Mouse (Mus musculus) kidney, postnatal 0 days (tissue): Measurements from ENCODE around the gene Rxylt1. TPM values are rescaled to one million over a fixed set of nuclear protein-coding genes. Genes with fewer than 3 reads are reported as not detected.
A peak's percentile ranks its signal among the peaks of the same experiment; 100 is the strongest.

Source experiments
- ATAC-seq: fragments of 200-750 bp; cut with Nextera tagmentation; replicated peaks from 2 replicates; pipeline ENCODE4 v1.8.0; 2017; ENCODE audit warnings: low read depth, moderate number of reproducible peaks, moderate TSS enrichment, moderate library complexity; ENCODE audit not compliant: low FRiP score
- DNase-seq: peaks from one replicate; pipeline ENCODE4 v3.0.0-alpha.2; 2016; ENCODE audit warnings: low spot score
- H3K27ac ChIP-seq: fragments of 300-500 bp; sonication (generic); 2 replicates; pipeline ENCODE4 v1.5.1; 2014; ENCODE audit warnings: mild to moderate bottlenecking
- H3K27me3 ChIP-seq: fragments of 300-500 bp; sonication (generic); 2 replicates; pipeline ENCODE4 v1.6.1; 2014; ENCODE audit warnings: low read length, mixed read lengths; ENCODE audit not compliant: insufficient read depth
- H3K36me3 ChIP-seq: fragments of 300-500 bp; sonication (generic); 2 replicates; pipeline ENCODE4 v1.6.1; 2014; ENCODE audit warnings: low read length, mixed read lengths; ENCODE audit not compliant: insufficient read depth
- H3K4me1 ChIP-seq: fragments of 300-500 bp; sonication (generic); replicated peaks from 2 replicates; pipeline ENCODE4 v1.6.1; 2014; ENCODE audit warnings: antibody characterized with exemption, low read length, mixed read lengths; ENCODE audit not compliant: insufficient read depth
- H3K4me2 ChIP-seq: fragments of 300-500 bp; sonication (generic); 2 replicates; pipeline ENCODE4 v1.6.1; 2014; ENCODE audit warnings: mild to moderate bottlenecking, low read length, moderate library complexity, mixed read lengths
- H3K4me3 ChIP-seq: fragments of 300-500 bp; sonication (generic); replicated peaks from 2 replicates; pipeline ENCODE4 v1.5.1; 2014; ENCODE audit warnings: low read depth, low read length
- H3K9ac ChIP-seq: fragments of 300-500 bp; sonication (generic); 2 replicates; pipeline ENCODE4 v1.6.1; 2014; ENCODE audit warnings: low read depth, low read length
- H3K9me3 ChIP-seq: fragments of 300-500 bp; sonication (generic); replicated peaks from 2 replicates; pipeline ENCODE4 v1.6.1; 2016; ENCODE audit warnings: low read length, inconsistent platforms, mixed read lengths
- CTCF ChIP-seq: IDR thresholded peaks from 2 replicates; pipeline ENCODE4 v1.5.1; 2016; ENCODE audit warnings: antibody characterized with exemption, low read depth, mild to moderate bottlenecking, moderate library complexity
- WGBS: fragments of 180-500 bp; shearing (Covaris S2); extraction: QIAGEN DNeasy Blood & Tissue Kit; methylation state at CpG from one replicate; pipeline ENCODE4 v1.1.7; 2014; 5-methylcytosine and 5-hydroxymethylcytosine counted together
- polyA plus RNA-seq: library from polyadenylated mRNA; unstranded; fragments of >200 nt; fragmentation: Nextera tagmentation; extraction: Ambion mirVana; gene quantifications from 2 replicates; pipeline ENCODE4 v1.2.1, GENCODE M21; 2015

Gene Rxylt1
- polyA plus RNA-seq, 1 experiment from 2014 or later, result 75.5 TPM

- Histone ChIP-seq H3K4me1 (peaks cover 5% of the 10 kb centered on the region; the same call in 1 of the 2 replicates), H3K36me3 (no peaks in the 10 kb centered on the region), H3K4me2 (peak overlapping the region; percentile 64), H3K9ac (peak overlapping the region; percentile 80), H3K27ac (peak overlapping the region; percentile 85), H3K27me3 (no peaks in the 10 kb centered on the region; the same call in 1 of the 2 replicates), H3K4me3 (peak overlapping the region; percentile 84), H3K9me3 (no peaks in the 10 kb centered on the region)
- TF ChIP-seq CTCF, result no peak
- WGBS, result under 1% methylated on average over 13 of the region's 13 CpGs
- DNase-seq (peak; percentile 53), ATAC-seq (no peak)
These were observed 50.7 kb downstream of the Rxylt1 start for GRCm38 (mm10) chr10:122046511-122046903.

- peak overlapping the region; percentile 46; the same call in 1 of the 2 replicates for H3K9ac ChIP-seq
- ATAC-seq (0 out of 2 replicates have a peak, but pooled peaks have one; percentile 18), DNase-seq (peak; percentile 10)
- no peaks in the 10 kb centered on the region for H3K9me3 ChIP-seq
- H3K4me2 ChIP-seq, result peak overlapping the region; percentile 64
- no peak for TF ChIP-seq CTCF
- H3K27ac ChIP-seq, result peak overlapping the region; percentile 85; the same call in 1 of the 2 replicates
- H3K27me3 ChIP-seq, result no peaks in the 10 kb centered on the region; the same call in 1 of the 2 replicates
- H3K36me3 ChIP-seq, result no peaks in the 10 kb centered on the region
- H3K4me3 ChIP-seq, result peak overlapping the region; percentile 84
- H3K4me1 ChIP-seq, result peaks cover 5% of the 10 kb centered on the region; the same call in 1 of the 2 replicates
- 22% methylated on average over 9 of the region's 9 CpGs for WGBS
These were observed 51.2 kb downstream of the Rxylt1 start for GRCm38 (mm10) chr10:122045946-122046345.

GRCm38 (mm10) chr10:122044926-122045325 is 52.2 kb downstream of the Rxylt1 start:
- peaks cover 5% of the 10 kb centered on the region; the same call in 1 of the 2 replicates for H3K4me1 ChIP-seq
- H3K4me3 ChIP-seq, result no peak overlapping the region
- no peak for ATAC-seq
- H3K27me3 ChIP-seq, result no peaks in the 10 kb centered on the region; the same call in 1 of the 2 replicates
- no peaks in the 10 kb centered on the region for H3K9me3 ChIP-seq
- no peak for TF ChIP-seq CTCF
- WGBS, result 71% methylated on average over 4 of the region's 4 CpGs
- H3K4me2 ChIP-seq, result 0 out of 2 replicates have a peak overlapping the region, but pooled peaks have one; percentile 18
- no peak overlapping the region for H3K27ac ChIP-seq
- H3K36me3 ChIP-seq, result no peaks in the 10 kb centered on the region
- H3K9ac ChIP-seq, result no peak overlapping the region
- no peak for DNase-seq

- DNase-seq (no peak), ATAC-seq (no peak)
- Histone ChIP-seq H3K9me3 (no peaks in the 10 kb centered on the region), H3K27ac (no peak overlapping the region), H3K36me3 (no peaks in the 10 kb centered on the region), H3K4me2 (no peak overlapping the region), H3K4me1 (0 out of 2 replicates have a peak, but pooled peaks cover 5% of the 10 kb centered on the region), H3K4me3 (no peak overlapping the region), H3K9ac (no peak overlapping the region), H3K27me3 (no peaks in the 10 kb centered on the region)
- 46% methylated on average over 4 of the region's 4 CpGs for WGBS
- peak; percentile 55; the same call in 1 of the 2 replicates for TF ChIP-seq CTCF
These were observed 56.8 kb downstream of the Rxylt1 start for GRCm38 (mm10) chr10:122040372-122040771.

DNA sequence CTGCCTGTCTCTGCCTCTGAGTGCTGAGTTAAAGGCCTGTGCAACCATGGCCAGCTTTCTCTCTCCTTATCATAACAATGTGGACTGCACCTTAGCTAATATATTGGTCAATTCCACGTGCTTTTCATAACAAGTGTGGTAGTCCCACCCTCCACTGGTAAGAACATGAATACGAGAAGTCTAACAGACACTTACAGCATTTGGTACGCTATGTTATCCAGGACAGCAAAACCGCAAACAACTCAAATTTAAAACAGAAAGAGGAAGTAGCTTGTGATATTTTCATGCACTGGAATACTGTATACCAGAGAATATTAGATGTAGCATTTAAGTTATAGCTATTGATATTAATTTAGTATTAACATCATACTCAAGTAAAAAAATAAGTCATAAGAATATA is 57.6 kb downstream of the Rxylt1 start:
- H3K4me1 ChIP-seq, result 0 out of 2 replicates have a peak, but pooled peaks cover 2% of the 10 kb centered on the region
- no peaks in the 10 kb centered on the region for H3K36me3 ChIP-seq
- H3K4me3 ChIP-seq, result no peak overlapping the region
- ATAC-seq (no peak), DNase-seq (no peak)
- no peak overlapping the region for H3K4me2 ChIP-seq
- H3K27ac ChIP-seq, result no peak overlapping the region
- H3K9me3 ChIP-seq, result no peaks in the 10 kb centered on the region
- TF ChIP-seq CTCF, result no peak
- no peak overlapping the region for H3K9ac ChIP-seq
- WGBS, result 88% methylated on average over 4 of the region's 4 CpGs
- no peaks in the 10 kb centered on the region for H3K27me3 ChIP-seq

DNA sequence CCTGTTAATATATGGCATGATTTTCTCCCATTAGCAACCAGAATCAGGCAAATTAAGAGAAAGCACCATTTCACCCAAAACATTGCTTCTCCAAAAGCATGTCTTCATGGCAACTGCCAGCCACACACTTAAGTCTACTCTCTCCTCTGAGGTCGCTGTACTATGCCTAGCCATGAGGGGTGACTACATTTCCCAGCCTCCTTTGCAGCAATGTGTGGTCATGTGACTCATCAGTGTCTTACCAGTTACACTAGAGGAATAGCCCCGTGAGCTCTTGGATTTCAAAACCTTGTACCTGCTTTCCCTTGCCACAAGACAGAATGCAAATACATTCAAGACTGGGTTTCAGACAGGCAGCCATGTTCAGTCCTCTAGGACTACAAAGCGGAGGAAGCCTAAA is 58.6 kb downstream of the Rxylt1 start:
- Histone ChIP-seq H3K4me3 (no peak overlapping the region), H3K36me3 (no peaks in the 10 kb centered on the region), H3K4me2 (no peak overlapping the region), H3K27ac (no peak overlapping the region), H3K4me1 (no peaks in the 10 kb centered on the region), H3K27me3 (no peaks in the 10 kb centered on the region), H3K9ac (no peak overlapping the region), H3K9me3 (no peaks in the 10 kb centered on the region)
- DNase-seq (peak; percentile 45), ATAC-seq (0 out of 2 replicates have a peak, but pooled peaks have one; percentile 55)
- 63% methylated on average over 3 of the region's 3 CpGs for WGBS
- no peak for TF ChIP-seq CTCF
